Mouse (Mus musculus) G1E-ER4 (cell line): ENCODE measurements around the gene Dnaic1. TPM values are rescaled to one million over a fixed set of nuclear protein-coding genes. Genes with fewer than 3 reads are reported as not detected.

Experiments used
- GATA1 ChIP-seq: IDR thresholded peaks from one replicate; pipeline ENCODE4 v1.8.0; 2012; ENCODE audit warnings: low read length, inconsistent platforms
- polyA plus RNA-seq: library from polyadenylated mRNA; stranded (reverse); fragments of >175 nt; gene quantifications from 2 replicates; pipeline ENCODE4 v1.2.3, GENCODE M21; 2012

Dnaic1 gene
- polyA plus RNA-seq, 1 experiment, result not detected

- TF ChIP-seq GATA1, result no peak
These were observed 70.4 kb downstream of the Dnaic1 start, which contains the start of gene Enho for GRCm38 (mm10) chr4:41639913-41640507. Gene Enho, minus strand, starts transcription at chr4:41640324.

GRCm38 (mm10) chr4:41641199-41641822 lies 71.7 kb downstream of the Dnaic1 start:
- no peak for TF ChIP-seq GATA1

- no peak for TF ChIP-seq GATA1
These were observed 75.9 kb downstream of the Dnaic1 start for GRCm38 (mm10) chr4:41645488-41645887.

GRCm38 (mm10) chr4:41648157-41648556 lies 78.6 kb downstream of the Dnaic1 start:
- no peak for TF ChIP-seq GATA1

GRCm38 (mm10) chr4:41648627-41649026 lies 79.1 kb downstream of the Dnaic1 start:
- no peak for TF ChIP-seq GATA1

- no peak for TF ChIP-seq GATA1
These were observed 83.7 kb downstream of the Dnaic1 start for GRCm38 (mm10) chr4:41653296-41653695.

- TF ChIP-seq GATA1, result no peak
These were observed 84.2 kb downstream of the Dnaic1 start for GRCm38 (mm10) chr4:41653730-41654129.

GRCm38 (mm10) chr4:41654217-41654616 lies 84.6 kb downstream of the Dnaic1 start:
- TF ChIP-seq GATA1, result no peak

- TF ChIP-seq GATA1, result no peak
These were observed 86.0 kb downstream of the Dnaic1 start for GRCm38 (mm10) chr4:41655525-41655924.

- TF ChIP-seq GATA1, result no peak
These were observed 89.2 kb downstream of the Dnaic1 start for GRCm38 (mm10) chr4:41658566-41659384.

- TF ChIP-seq GATA1, result no peak
These were observed 90.0 kb downstream of the Dnaic1 start for GRCm38 (mm10) chr4:41659556-41659955.

- TF ChIP-seq GATA1, result no peak
These were observed 91.4 kb downstream of the Dnaic1 start for GRCm38 (mm10) chr4:41660851-41661430.

GRCm38 (mm10) chr4:41662723-41663122 lies 93.1 kb downstream of the Dnaic1 start:
- TF ChIP-seq GATA1, result no peak

GRCm38 (mm10) chr4:41663614-41664013 lies 94.0 kb downstream of the Dnaic1 start:
- TF ChIP-seq GATA1, result no peak

GRCm38 (mm10) chr4:41664533-41664932 lies 95.0 kb downstream of the Dnaic1 start:
- no peak for TF ChIP-seq GATA1
